Mouse (Mus musculus) brown adipose tissue, adult 24 weeks (tissue): ENCODE results near the gene H2al1i. TPM values are rescaled to one million over a fixed set of nuclear protein-coding genes. Genes with fewer than 3 reads are reported as not detected.

ENCODE experiments used
- H3K27ac ChIP-seq: fragments of 200-500 bp; replicated peaks from 2 replicates; pipeline ENCODE4 v1.5.1; 2012; ENCODE audit warnings: low read depth, mild to moderate bottlenecking, low read length
- H3K4me1 ChIP-seq: fragments of 200-500 bp; 2 replicates; pipeline ENCODE4 v1.6.1; 2012; ENCODE audit warnings: low read length, mixed read lengths; ENCODE audit not compliant: control insufficient read depth, insufficient read depth, insufficient read length
- H3K4me3 ChIP-seq: fragments of 200-500 bp; 2 replicates; pipeline ENCODE4 v1.5.1; 2012; ENCODE audit warnings: low read depth, mild to moderate bottlenecking, low read length, moderate library complexity; ENCODE audit not compliant: insufficient read depth
- polyA plus RNA-seq: library from polyadenylated mRNA; stranded (reverse); fragments of >200 nt; gene quantifications from 2 replicates; pipeline ENCODE4 v1.2.4, GENCODE M21; 2012; ENCODE audit not compliant: missing spikeins, insufficient read depth, insufficient read length

Gene H2al1i
- polyA plus RNA-seq, 1 experiment = not detected

GRCm38 (mm10) chrX:11360823-11361222 lies 36.4 kb downstream of the H2al1i start:
- no peaks in the 10 kb centered on the region for H3K4me1 ChIP-seq
- H3K4me3 ChIP-seq = no peak overlapping the region
- H3K27ac ChIP-seq = no peak overlapping the region

- Histone ChIP-seq H3K27ac (no peak overlapping the region), H3K4me3 (no peak overlapping the region), H3K4me1 (no peaks in the 10 kb centered on the region)
Observed at GRCm38 (mm10) chrX:11361261-11361660, 36.8 kb downstream of the H2al1i start.

GRCm38 (mm10) chrX:11363890-11364289 lies 39.4 kb downstream of the H2al1i start:
- Histone ChIP-seq H3K4me3 (no peak overlapping the region), H3K27ac (no peak overlapping the region), H3K4me1 (no peaks in the 10 kb centered on the region)

- Histone ChIP-seq H3K4me3 (no peak overlapping the region), H3K4me1 (no peaks in the 10 kb centered on the region), H3K27ac (no peak overlapping the region)
Observed at GRCm38 (mm10) chrX:11365151-11365550, 40.7 kb downstream of the H2al1i start.

Other genes with a start within 250 kb of the H2al1i start
- gene H2al1a, start 25.4 kb upstream of the H2al1i start, polyA plus RNA-seq = not detected in 2 replicates
- not detected in 2 replicates for gene H2al1b, start 22.2 kb upstream of the H2al1i start, polyA plus RNA-seq
- not detected in 2 replicates for gene H2al1c, start 19.0 kb upstream of the H2al1i start, polyA plus RNA-seq
- gene H2al1d, start 15.8 kb upstream of the H2al1i start, polyA plus RNA-seq = not detected in 2 replicates
- not detected in 2 replicates for gene H2al1e, start 12.7 kb upstream of the H2al1i start, polyA plus RNA-seq
- gene H2al1f, start 9.5 kb upstream of the H2al1i start, polyA plus RNA-seq = not detected in 2 replicates
- gene H2al1g, start 6.4 kb upstream of the H2al1i start, polyA plus RNA-seq = not detected in 2 replicates
- gene H2al1h, start 3.2 kb upstream of the H2al1i start, polyA plus RNA-seq = not detected in 2 replicates
- gene H2al1j, start 3.2 kb downstream of the H2al1i start, polyA plus RNA-seq = not detected in 2 replicates